Mouse (Mus musculus) heart, postnatal 14 days (tissue): ENCODE results near the gene Bfsp2. TPM values are rescaled to one million over a fixed set of nuclear protein-coding genes. Genes with fewer than 3 reads are reported as not detected.
A peak's percentile ranks its signal among the peaks of the same experiment; 100 is the strongest.

Source experiments
- DNase-seq, 2 experiments: peaks; one replicate each; pipeline ENCODE4 v3.0.0; 2021 to 2022
- intact Hi-C: fragments of 180-260 bp; cut with DNase I; formaldehyde crosslinking; loops from one replicate; pipeline ENCODE4 v1.15.1; 2025
- total RNA-seq, 2 experiments: library from RNA; stranded (reverse); gene quantifications; 2 replicates each; pipeline ENCODE4 v1.2.3; 2021

The Bfsp2 gene
- total RNA-seq, 2 experiments from 2014 or later = 0.65 TPM; not detected in 1

DNA sequence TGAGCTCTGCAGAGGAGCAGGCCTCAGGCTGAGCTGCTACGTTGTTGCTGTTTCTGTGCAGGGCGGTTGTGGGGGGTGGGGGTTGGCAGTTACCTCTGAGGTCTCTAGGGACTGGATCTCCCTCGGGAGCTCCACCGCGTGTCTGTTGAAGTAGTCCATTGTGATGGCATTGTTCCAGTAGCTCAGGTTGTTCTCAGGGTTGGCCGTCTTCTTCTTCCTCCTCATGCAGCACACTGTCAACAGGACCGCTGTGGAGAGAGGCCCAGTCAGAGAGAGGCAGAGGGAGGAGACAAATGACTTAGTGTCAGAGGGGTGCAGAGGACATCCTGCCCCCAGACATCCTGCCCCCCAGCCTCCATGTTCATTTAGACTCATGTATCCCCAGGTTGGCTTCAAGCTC, 8.9 kb upstream of the Bfsp2 start:
- intact Hi-C loops = no loop called here
- DNase-seq = no peak

DNA sequence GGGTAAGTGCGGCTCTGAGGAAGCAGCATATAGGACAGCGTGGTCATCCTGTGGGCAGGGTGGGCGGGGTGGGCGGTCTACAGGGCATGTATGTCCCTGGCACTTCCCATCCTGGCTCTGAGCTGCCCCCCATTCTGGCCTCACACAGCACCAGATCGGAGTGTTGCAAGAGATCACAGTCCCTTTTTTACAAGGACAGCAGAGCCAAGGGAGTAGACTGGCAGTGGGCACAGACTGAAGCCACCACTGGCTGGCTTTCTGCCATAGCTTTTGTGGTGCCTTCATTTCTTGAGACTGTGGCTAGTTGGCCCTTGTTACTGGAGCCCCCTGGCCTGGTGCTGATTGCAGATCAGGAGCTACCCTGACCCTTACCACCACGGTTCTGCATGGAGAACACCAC, 6.0 kb upstream of the Bfsp2 start:
- DNase-seq = no peak
- intact Hi-C loops = no loop called here

DNA sequence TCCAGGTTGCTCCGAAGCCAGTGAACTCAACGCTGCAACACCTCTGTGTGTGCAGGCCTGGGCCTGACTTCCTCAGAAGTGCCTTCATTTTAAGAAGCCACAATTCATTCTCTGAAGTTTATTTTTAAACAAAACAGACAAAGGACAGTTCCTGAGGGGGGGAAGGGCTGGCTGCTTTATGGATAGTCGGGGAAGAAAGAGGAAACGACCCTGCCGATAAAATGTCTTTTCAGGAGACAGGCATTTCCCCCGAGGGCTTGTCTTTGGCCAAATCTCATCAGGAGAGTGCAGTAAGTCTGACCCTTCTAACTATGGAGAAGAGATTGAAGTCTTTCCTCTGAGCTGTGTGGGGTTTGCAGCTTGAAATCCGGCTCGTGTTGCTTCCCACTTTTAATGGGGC, 5.4 kb upstream of the Bfsp2 start:
- no peak for DNase-seq
- intact Hi-C loops = no loop called here

DNA sequence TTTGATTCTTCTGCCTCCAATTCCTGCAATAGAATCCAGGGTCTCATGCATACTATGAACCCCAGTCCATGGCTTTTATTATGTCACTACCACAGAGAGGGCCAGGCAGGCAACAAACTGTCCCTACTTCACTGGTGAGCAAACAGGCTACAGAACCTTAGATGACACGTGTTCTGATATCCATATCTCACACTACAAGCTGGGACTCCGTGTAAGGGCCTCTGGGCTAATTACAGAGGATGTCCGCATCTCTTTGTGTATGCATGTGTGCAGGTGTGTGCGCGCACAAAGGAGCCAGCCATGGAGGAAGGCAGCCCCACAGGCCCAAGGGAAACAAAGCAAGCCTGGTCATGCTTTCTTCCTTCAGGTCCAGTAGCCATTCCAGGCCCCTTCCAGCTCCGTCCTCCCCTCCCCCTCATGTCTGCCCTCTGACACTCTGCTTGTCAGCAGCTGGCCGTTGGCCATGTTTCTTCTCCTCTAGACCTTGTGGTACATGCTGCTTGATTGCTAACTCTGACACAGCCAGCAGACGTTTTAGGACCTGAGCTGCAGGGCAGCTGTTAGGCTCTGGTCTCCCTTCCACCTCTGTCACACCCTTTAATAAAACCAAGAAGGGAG, 492 bp upstream of the Bfsp2 start:
- intact Hi-C loops = no loop called here
- peak; percentile 43 to 65 for DNase-seq

DNA sequence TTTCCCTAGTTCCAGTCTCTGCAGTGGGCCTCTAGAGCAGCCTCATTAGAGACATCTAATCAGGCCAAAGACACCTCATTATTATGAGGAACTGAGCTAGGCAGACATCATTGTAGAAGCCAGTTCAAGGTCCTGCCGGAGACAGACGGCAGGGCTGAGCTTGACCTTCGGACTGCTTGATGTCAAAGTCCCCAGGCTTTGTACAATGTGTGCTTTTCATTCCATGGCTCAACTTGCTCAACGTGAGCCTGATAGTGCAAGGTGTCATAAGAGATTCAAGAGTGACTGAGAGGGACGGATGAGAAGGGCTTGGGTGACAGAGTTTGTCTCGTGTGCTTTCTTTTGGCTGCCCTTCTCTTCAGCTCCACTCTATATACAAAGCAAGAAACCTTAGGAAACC, 4.8 kb downstream of the Bfsp2 start:
- intact Hi-C loops = no loop called here
- DNase-seq = no peak

DNA sequence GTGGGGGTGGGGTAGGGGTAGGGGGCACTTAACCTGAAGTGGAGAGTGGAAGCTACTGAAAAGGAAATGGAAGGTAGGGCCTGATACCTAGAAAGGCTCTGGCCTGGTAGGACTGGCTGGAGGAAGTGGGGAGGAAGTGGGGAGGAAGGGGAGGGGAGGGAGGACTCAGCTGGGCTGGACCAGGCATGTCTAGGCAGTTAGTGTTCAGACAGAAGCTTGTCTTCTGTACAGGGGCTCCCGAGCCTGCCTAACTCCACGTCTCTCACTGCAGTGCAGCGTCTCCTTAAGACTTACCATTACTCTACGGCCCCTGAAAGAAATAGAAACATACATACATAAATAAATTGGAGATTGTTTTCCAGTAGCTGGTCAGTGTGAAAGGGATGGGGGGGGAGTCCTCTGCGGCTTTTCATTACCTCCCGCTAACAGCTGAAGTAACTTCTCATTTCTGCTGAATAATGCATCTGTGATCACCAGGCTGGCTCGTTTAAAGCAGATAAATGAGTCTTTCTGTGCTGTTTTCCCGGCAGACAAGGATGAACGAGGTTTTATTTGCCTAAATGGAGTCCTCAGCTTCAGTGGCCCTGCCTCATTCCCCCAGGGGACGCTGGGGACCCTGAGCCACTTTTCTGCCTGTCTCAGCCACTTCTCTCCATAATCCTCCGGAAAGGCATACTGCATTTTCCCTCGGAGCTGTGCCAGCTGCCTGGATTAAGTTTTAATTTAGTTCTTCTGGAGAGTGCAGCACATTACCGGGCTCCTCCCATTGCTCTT, 6.1 kb downstream of the Bfsp2 start:
- no peak for DNase-seq
- intact Hi-C loops = no loop called here

DNA sequence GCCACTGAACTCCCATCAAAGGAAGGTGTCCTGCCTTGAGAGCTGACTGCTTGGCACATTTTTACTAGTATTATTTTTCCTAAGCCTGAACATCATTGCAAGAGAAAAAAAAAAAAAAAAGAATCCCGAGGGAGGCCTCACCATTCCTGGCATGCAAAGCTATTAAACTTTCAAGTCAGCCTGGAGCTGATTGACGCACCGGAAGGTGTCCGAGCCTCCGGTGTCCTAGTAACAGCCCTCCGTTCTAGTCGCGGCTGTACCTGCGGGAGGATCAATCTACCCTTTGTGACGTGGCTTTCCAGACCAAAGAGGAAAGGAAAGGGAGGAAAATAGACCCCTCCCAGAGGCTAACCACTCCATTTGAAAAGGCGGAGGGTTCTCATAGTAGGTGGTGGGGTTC, 8.4 kb downstream of the Bfsp2 start:
- intact Hi-C loops = no loop called here
- DNase-seq = no peak

DNA sequence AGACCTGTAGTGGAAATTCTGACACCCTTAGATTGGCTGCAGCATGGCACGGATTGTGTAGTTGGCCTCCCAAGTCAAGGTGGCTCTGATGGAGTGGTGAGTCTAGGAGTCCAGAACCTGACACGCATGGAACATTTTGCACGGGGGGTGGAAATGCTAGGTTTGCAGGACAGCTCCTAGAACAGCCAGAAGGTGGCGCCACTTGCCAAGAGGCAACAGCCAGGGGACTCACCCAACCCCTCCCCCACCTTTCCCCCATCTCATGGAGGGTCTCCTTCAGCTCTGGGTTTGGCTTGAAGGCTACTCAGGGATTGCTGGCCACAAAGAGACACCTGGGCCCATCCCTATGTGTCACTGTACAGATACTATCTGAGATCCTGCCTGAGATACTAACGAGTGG, 10.7 kb downstream of the Bfsp2 start:
- intact Hi-C loops = no loop called here
- DNase-seq = peak in 1 of 2 experiments; percentile 43

DNA sequence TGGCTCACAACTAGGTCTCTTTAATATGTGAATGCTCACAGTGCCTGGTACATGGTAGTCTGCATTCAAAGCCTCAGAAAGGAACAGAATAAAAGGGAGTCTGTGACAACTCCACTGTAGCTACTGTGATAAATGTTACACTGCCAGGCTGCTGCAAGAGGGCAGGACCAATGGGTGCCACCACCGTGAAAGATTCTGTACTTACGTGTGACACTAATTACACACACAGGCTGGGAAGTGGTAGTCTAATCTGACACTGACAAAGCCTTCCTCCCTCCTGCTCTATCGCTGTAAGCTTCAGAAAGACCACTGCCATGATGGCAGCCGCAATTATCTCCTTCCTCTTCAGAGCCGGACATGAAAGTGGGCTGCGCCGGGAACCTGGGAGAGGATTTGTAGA, 11.3 kb downstream of the Bfsp2 start:
- intact Hi-C loops = no loop called here
- no peak for DNase-seq

DNA sequence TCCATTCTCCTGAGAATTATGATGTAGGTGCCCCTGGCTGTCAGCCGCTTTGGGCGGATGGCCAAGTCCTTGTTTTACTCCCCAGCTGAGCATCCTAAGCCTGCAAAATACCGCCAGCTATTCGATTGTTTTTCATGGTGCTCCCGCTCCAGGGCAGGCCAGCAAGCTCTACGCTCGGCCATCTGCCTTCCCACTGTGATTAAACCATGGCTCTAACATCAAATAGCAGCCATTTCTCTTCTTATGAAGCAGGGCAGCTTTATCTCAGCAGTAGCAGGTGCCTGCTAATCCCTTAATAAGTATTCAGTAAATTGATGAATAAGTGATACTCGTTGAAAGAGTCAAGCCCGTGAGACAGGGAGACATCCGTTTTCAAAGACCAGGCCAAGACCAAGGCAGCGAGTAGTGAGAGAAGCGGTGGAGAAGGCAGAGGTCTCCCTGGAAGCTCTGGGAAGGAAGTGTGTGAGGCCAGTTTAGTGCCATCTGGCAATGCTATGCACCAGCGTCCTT, 14.5 kb downstream of the Bfsp2 start:
- no peak for DNase-seq
- intact Hi-C loops = no loop called here

DNA sequence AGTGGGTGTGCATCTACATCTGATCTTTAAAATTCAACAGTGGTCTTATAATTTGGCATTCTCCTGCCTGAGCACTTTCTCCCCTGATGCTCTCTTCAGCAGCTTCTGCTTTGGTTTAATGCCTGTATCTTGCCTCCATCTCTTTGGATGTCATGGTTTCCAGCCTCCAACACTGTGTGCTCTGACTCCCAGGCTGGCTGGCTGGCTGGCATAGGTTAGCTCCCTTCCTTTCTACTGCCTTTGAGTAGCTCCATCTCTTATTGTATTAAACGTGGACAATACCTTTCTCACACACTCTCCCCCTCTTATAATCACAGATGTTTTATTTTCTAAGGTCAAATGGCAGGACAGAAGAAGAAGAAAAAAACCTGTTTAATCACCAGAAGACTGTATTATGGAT, 14.9 kb downstream of the Bfsp2 start:
- intact Hi-C loops = no loop called here
- DNase-seq = no peak

DNA sequence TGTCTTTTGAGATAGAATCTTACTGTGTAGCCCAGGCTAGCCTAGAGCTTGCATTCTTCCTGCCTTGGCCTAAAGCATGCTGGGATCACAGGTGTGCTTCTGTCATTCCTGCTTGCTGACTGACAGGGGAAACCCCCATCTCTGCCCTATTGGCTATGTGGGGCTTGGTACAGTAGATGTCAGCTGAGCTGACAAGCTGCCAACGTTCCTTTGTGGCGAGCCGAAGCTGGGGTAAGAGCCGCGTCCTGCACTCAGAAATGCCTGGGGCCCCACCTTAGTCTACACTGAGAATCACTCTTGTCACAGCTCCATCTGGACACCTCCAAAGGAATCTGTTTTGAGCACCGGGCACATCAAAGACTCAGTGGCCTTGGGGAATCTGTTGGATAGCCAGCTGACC, 16.4 kb downstream of the Bfsp2 start:
- no peak for DNase-seq
- intact Hi-C loops = no loop called here

DNA sequence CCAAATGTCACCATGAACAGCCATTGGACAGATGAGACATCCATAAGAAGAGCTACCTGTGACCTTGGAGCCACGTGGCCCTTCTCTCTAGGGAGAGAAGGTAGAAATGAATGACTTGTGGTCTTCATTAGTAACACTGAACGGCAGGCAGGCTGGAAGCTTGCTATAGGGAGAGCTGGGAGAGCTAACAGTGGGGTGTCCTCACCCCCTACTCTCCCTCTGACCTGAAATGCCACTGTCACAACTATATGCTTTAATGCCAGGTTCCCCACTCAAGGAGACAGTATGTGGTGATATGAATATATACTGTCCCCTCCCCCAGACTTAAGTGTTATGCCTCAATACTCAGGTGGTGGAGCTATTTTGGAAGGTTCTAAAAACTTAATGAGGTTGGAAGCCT, 20.4 kb downstream of the Bfsp2 start:
- intact Hi-C loops = no loop called here
- DNase-seq = no peak

DNA sequence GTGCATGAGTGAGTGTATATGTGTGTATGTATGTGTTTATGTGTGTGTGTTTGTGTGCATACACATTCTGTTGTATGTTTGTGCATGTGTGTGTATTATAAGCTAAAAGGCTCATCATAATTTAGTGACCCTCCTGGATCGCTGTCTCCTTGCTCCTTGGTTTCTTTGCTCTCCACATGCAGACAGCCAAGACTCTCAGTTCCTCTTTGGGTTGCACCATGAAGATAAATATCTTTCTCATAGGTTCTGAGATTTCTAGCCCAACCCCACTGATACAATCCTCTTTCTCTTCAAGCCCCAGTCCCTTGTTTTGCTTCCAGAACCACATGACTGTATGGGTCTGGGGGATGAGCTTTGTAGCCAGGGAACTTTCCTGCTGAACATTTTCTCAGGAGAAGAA, 20.9 kb downstream of the Bfsp2 start:
- intact Hi-C loops = no loop called here
- DNase-seq = no peak

DNA sequence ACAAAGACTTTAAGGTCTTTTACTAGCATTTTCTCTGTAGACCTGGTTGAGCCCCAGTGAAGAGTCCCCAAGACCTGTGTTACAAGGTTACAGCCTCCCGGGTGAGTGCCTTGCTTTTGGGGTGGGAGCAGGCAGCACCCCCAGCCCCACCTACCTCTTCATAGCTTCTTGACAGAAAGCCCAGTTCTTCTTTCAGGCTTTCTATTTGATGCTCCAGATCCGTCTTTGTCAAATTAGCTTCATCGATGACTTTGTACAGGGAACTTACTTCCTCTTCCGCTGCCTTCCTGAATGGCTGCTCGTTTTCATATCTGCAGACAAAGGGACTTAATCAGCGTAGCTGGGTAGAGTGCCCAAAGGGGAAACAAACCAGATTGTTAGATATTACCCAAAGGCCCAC, 30.6 kb downstream of the Bfsp2 start:
- intact Hi-C loops = no loop called here
- DNase-seq = no peak

DNA sequence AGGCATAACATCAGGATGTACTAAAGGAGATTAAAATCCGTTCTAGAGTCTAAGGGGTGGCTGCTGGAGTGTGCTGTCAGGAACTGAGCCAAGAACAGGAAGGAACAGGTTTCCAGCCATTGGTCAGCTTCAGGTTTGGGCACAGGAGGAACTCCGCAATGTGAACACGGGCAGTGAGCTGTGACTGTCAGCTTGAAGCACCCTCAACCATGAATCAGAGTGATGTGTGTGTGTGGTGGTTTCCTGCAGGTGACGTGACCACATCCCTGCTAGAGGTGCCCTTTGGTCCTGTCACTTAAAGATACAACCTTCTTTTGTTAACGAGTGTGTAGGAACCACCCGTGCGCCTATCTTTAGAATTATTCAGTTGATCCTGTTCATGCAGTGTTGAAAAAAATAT, 31.1 kb downstream of the Bfsp2 start:
- intact Hi-C loops = no loop called here
- no peak for DNase-seq

DNA sequence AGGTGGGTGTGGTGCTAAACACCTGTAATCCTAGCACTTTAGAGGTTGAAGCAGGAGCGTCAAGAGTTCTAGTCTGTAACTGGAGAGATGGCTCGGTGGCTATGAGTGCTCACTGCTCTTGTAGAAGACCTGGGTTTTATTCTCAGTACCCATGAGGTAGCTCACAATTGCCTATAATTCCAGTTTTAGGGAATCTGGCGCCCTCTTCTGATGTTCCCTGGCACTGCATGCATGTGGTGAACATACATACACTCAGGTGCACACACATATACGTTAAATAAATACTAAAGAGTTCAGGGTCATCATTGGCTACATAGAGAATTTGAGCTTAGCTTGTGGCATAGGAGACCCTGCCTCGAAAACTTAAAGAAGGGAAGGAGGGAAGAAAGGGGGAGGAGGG, 35.6 kb downstream of the Bfsp2 start:
- DNase-seq = no peak
- intact Hi-C loops = no loop called here

DNA sequence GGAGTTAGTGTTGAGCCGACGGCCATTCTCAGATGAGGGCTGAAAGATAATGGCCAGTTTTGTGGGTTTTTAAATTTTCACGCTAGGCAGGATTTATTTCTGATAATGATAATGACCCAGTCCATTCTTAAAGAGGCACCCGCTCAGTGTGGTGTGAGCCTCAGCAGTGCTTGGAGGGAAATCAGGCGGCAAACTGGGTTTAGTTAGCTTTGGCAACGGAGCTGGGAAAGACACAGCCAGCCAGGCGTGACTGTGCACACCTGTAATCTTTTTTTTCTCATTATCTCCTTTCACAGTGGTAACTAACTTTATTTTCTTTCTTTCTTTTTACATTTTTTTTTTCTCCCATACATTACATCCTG, 36.4 kb downstream of the Bfsp2 start:
- intact Hi-C loops = no loop called here

DNA sequence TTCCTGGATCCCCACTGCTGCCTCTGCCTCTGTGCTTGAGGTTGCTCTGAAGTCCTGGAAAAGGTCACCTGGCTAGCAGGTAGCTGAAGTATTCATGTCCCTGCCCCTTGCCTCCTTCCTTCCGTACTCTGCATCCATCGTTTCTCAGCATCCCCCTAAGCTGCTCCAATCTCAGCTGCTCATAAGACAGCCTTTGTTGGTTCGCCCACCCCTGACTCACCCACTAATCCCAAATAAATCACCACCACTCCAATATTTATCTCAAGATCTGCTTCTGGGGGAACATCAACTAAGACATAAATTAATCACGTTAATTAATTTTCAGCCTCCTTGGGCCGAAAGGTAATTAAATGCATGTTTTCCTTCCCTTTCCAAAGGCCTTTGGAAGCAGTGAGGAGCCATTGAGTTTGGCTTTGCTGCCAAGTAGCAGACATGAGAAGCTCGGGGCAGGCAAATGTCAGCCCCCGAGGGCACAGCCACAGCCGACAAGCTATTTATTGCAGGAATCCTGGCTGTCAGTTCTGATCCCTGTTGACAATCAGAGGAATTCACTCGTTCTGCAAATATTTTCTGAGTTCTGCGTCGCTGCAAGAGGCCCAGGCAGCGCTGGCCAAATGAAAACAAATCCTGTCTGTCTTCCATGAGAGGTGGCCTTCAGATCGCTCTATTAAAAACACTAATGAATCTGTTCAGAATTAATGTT, 36.9 kb downstream of the Bfsp2 start:
- intact Hi-C loops = no loop called here
- peak in 1 of 2 experiments; percentile 13 for DNase-seq

More for the DNA sequence above, 36.4 kb downstream of the Bfsp2 start:
- no peak for DNase-seq

DNA sequence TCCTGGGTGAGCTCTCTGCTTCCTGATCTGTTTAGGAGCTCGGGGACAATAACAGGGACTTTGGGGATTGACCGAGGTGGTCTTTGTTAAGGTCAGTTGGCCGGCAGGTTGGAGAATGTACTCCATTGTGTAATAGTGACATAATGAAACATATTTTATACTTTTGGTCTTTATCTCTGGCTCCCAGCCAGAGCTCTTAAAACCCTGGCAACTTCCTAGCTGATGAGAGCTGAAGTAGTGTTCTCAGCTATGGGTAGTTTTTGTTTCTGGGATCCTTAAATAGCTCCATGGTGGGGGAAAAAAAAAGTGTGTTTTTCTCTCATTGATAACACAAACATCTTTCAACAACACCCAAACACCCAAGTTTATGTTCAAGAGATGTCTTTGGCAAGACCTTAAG, 39.6 kb downstream of the Bfsp2 start:
- intact Hi-C loops = no loop called here
- peak in 1 of 2 experiments; percentile 19 for DNase-seq

DNA sequence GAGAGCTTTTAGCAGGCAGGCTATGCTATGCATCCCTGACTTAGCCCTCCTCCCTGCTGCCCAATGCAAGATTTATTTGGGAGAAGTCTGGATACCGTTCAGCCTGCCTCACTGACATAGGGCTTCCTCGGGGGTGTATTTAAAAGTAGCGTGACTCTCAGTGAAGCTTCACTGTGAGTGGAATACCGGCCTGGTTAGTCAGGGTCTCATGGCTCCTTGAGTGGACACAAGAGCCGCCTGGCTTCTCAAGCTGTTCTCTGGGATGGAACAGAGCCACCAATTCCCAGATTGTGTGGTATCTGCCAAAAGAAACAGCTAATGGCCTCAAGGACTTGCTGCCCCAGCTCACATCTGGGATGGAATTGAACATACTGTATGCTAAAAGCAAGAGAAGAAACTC, 43.1 kb downstream of the Bfsp2 start:
- intact Hi-C loops = no loop called here

DNA sequence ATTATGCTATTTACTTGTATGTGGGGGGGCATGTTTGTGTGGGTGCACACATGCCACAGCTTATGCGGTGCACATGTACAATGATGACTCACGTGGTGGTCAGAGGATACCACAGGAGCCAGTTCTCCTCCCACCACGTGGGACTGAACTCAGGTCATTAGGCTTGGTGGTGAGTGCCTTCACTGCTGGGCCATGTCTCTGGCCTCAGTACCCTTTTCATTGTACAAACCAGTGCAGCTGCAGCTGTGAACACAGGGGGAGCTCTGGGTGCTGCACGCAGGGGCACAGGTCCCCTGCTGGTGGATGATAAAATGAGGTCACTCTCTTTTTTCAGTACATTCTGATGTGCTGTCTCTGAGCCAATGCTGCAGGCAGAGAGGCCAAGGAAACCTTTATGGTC, 46.1 kb downstream of the Bfsp2 start:
- DNase-seq = no peak
- intact Hi-C loops = no loop called here

More for the DNA sequence above, 43.1 kb downstream of the Bfsp2 start:
- peak in 1 of 2 experiments; percentile 46 for DNase-seq
